Mouse (Mus musculus) CH12.LX (cell line): ENCODE measurements around the gene Tmem207. TPM values are rescaled to one million over a fixed set of nuclear protein-coding genes. Genes with fewer than 3 reads are reported as not detected.
A peak's percentile ranks its signal among the peaks of the same experiment; 100 is the strongest.

ENCODE experiments used
- DNase-seq: peaks from one replicate; pipeline ENCODE4 v3.0.0-alpha.2; 2013; ENCODE audit errors: extremely low read depth
- H3K27ac ChIP-seq: 2 replicates; pipeline ENCODE4 v1.5.1; 2012; ENCODE audit warnings: low read depth, mild to moderate bottlenecking, control low read depth, moderate library complexity; ENCODE audit not compliant: insufficient read depth
- H3K27me3 ChIP-seq: replicated peaks from 2 replicates; pipeline ENCODE3; 2012; ENCODE audit warnings: inconsistent platforms
- H3K36me3 ChIP-seq, 2 experiments: replicated peaks in 1 of 2; 2 replicates each; pipeline versions ENCODE3 to v1.6.1; 2012; ENCODE audit warnings: inconsistent platforms in 1 of 2, low read length in 1 of 2, mild to moderate bottlenecking in 1 of 2, mixed read lengths in 1 of 2, moderate library complexity in 1 of 2; ENCODE audit not compliant: control insufficient read depth in 1 of 2, insufficient read depth in 1 of 2
- H3K4me1 ChIP-seq, 2 experiments: 2 replicates each; pipeline ENCODE4 v1.6.1; 2012; ENCODE audit warnings: inconsistent platforms in 1 of 2, moderate library complexity in 1 of 2; ENCODE audit not compliant: insufficient read depth in 2 of 2, control insufficient read depth in 1 of 2
- H3K4me2 ChIP-seq: 2 replicates; pipeline ENCODE4 v1.6.1; 2012; ENCODE audit warnings: low read depth, mild to moderate bottlenecking, control low read depth; ENCODE audit not compliant: poor library complexity, insufficient read depth, severe bottlenecking
- H3K4me3 ChIP-seq, 3 experiments: fragments of 150-350 bp in 1 of 3; sonication (generic) in 1 of 3; replicated peaks in 1 of 3; 2 replicates each; pipeline versions ENCODE3 to v1.5.1; 2011 to 2012; ENCODE audit warnings: low read depth in 2 of 3, low read length in 2 of 3, mild to moderate bottlenecking in 2 of 3, moderate library complexity in 2 of 3, control low read depth in 1 of 3, improper control_type of control experiment in 1 of 3, inconsistent platforms in 1 of 3, mixed read lengths in 1 of 3; ENCODE audit not compliant: poor library complexity in 1 of 3
- H3K79me2 ChIP-seq: replicated peaks from 2 replicates; pipeline ENCODE4 v1.6.1; 2012; ENCODE audit warnings: mild to moderate bottlenecking, moderate library complexity; ENCODE audit not compliant: control insufficient read depth, poor library complexity, insufficient read depth, severe bottlenecking; ENCODE audit errors: extremely low read depth
- H3K9ac ChIP-seq: 2 replicates; pipeline ENCODE4 v1.6.1; 2012; ENCODE audit warnings: low read depth, mild to moderate bottlenecking, control low read depth, moderate library complexity; ENCODE audit not compliant: insufficient read depth
- H3K9me3 ChIP-seq: replicated peaks from 2 replicates; pipeline ENCODE3; 2012; ENCODE audit warnings: low read length, inconsistent platforms, mixed read lengths
- CHD1 ChIP-seq: IDR thresholded peaks from 2 replicates; pipeline ENCODE4 v1.6.1; 2012; ENCODE audit warnings: low read depth, low read length, improper control_type of control experiment, inconsistent platforms
- ELF1 ChIP-seq: IDR thresholded peaks from 2 replicates; pipeline ENCODE4 v1.6.1; 2014; ENCODE audit warnings: low read depth, mild to moderate bottlenecking, inconsistent platforms, low read length, improper control_type of control experiment
- ETS1 ChIP-seq: conservative IDR thresholded peaks from 2 replicates; pipeline ENCODE4 v1.6.1; 2012; ENCODE audit warnings: low read depth, mild to moderate bottlenecking, inconsistent platforms, low read length, improper control_type of control experiment, moderate library complexity
- GABPA ChIP-seq: IDR thresholded peaks from 2 replicates; pipeline ENCODE4 v1.6.1; 2012; ENCODE audit warnings: low read depth, low read length, improper control_type of control experiment, inconsistent platforms; ENCODE audit not compliant: insufficient replicate concordance
- HCFC1 ChIP-seq: IDR thresholded peaks from 2 replicates; pipeline ENCODE4 v1.6.1; 2012; ENCODE audit warnings: low read depth, mild to moderate bottlenecking, inconsistent platforms, low read length, improper control_type of control experiment
- IRF4 ChIP-seq: IDR thresholded peaks from 2 replicates; pipeline ENCODE4 v1.6.1; 2014; ENCODE audit warnings: low read depth, mild to moderate bottlenecking, inconsistent platforms, low read length, improper control_type of control experiment
- JUN ChIP-seq: IDR thresholded peaks from 2 replicates; pipeline ENCODE4 v1.6.1; 2011; ENCODE audit warnings: low read depth, mild to moderate bottlenecking, low read length, improper control_type of control experiment, moderate library complexity; ENCODE audit not compliant: insufficient read depth
- MAFK ChIP-seq: IDR thresholded peaks from 2 replicates; pipeline ENCODE4 v1.6.1; 2011; ENCODE audit warnings: low read length, improper control_type of control experiment; ENCODE audit not compliant: insufficient replicate concordance
- MAZ ChIP-seq: IDR thresholded peaks from 2 replicates; pipeline ENCODE4 v1.6.1; 2012; ENCODE audit warnings: low read depth, mild to moderate bottlenecking, inconsistent platforms, low read length, improper control_type of control experiment, moderate library complexity
- MXI1 ChIP-seq: IDR thresholded peaks from 2 replicates; pipeline ENCODE4 v1.6.1; 2011; ENCODE audit warnings: mild to moderate bottlenecking, low read depth, low read length, improper control_type of control experiment
- NELFE ChIP-seq: IDR thresholded peaks from 2 replicates; pipeline ENCODE4 v1.6.1; 2011; ENCODE audit warnings: low read depth, low read length, improper control_type of control experiment
- NRF1 ChIP-seq: IDR thresholded peaks from 2 replicates; pipeline ENCODE4 v1.6.1; 2014; ENCODE audit warnings: low read depth, mild to moderate bottlenecking, inconsistent platforms, low read length, improper control_type of control experiment, moderate library complexity
- POLR2A ChIP-seq: IDR thresholded peaks from 2 replicates; pipeline ENCODE4 v1.6.1; 2011; ENCODE audit warnings: low read depth, mild to moderate bottlenecking, improper control_type of control experiment, low read length
- POLR2AphosphoS2 ChIP-seq: IDR thresholded peaks from 2 replicates; pipeline ENCODE4 v1.6.1; 2011; ENCODE audit warnings: low read depth, low read length, improper control_type of control experiment
- RCOR1 ChIP-seq: conservative IDR thresholded peaks from 2 replicates; pipeline ENCODE4 v1.6.1; 2012; ENCODE audit warnings: low read depth, mild to moderate bottlenecking, inconsistent platforms, low read length, improper control_type of control experiment
- SMC3 ChIP-seq: IDR thresholded peaks from 2 replicates; pipeline ENCODE4 v1.6.1; 2011; ENCODE audit warnings: low read depth, low read length, improper control_type of control experiment
- UBTF ChIP-seq: IDR thresholded peaks from 2 replicates; pipeline ENCODE4 v1.6.1; 2012; ENCODE audit warnings: low read depth, mild to moderate bottlenecking, inconsistent platforms, low read length, improper control_type of control experiment, moderate library complexity
- USF1 ChIP-seq: IDR thresholded peaks from 2 replicates; pipeline ENCODE4 v1.6.1; 2014; ENCODE audit warnings: low read depth, mild to moderate bottlenecking, inconsistent platforms, low read length, improper control_type of control experiment
- ZC3H11A ChIP-seq: IDR thresholded peaks from 2 replicates; pipeline ENCODE4 v1.6.1; 2012; ENCODE audit warnings: low read depth, mild to moderate bottlenecking, inconsistent platforms, low read length, improper control_type of control experiment
- ZMIZ1 ChIP-seq: IDR thresholded peaks from 2 replicates; pipeline ENCODE4 v1.6.1; 2012; ENCODE audit warnings: low read depth, mild to moderate bottlenecking, inconsistent platforms, low read length, improper control_type of control experiment
- ZNF384 ChIP-seq: IDR thresholded peaks from 2 replicates; pipeline ENCODE4 v1.6.1; 2012; ENCODE audit warnings: low read depth, low read length, improper control_type of control experiment, inconsistent platforms
- dilution Hi-C: fragments of 300-500 bp; cut with MboI; formaldehyde crosslinking; loops from 2 replicates; pipeline ENCODE4 v1.14.3; 2020; ENCODE audit warnings: low sequenced_read_pairs; ENCODE audit not compliant: extremely low pct_unique_long_range_greater_than_20kb, extremely low pct_ligation_motif_present
- in situ Hi-C: fragments of 300-500 bp; cut with MboI; formaldehyde crosslinking; loops from 3 replicates; pipeline ENCODE4 v1.14.3; 2019; ENCODE audit warnings: low sequenced_read_pairs, low pct_ligation_motif_present, low pct_unique_long_range_greater_than_20kb, mixed read lengths
- polyA plus RNA-seq: library from polyadenylated mRNA; unstranded; fragments of >175 nt; gene quantifications from 2 replicates; pipeline ENCODE4 v1.2.1, GENCODE M21; 2012; ENCODE audit warnings: low read depth; ENCODE audit not compliant: insufficient read length
- total RNA-seq, 2 experiments: library from RNA; depleted of rRNA; stranded (reverse); fragments of 300-350 nt in 1 of 2; fragments of >200 nt in 1 of 2; gene quantifications; 2 replicates each; pipeline ENCODE4 v1.2.3; 2012 to 2014

Gene Tmem207
- total and polyA plus RNA-seq, 3 experiments: not detected

GRCm38 (mm10) chr16:26495721-26496120 lies 30.8 kb downstream of the Tmem207 start (continued):
- TF ChIP-seq ZMIZ1 (no peak), UBTF (no peak)

- dilution Hi-C loops (no loop called here), in situ Hi-C loops (no loop called here)
- TF ChIP-seq ZC3H11A (no peak), NRF1 (no peak), ZNF384 (no peak), POLR2A (no peak), CHD1 (no peak), HCFC1 (no peak), MAFK (no peak), RCOR1 (no peak), POLR2AphosphoS2 (no peak), IRF4 (no peak), JUN (no peak), MAZ (no peak), ELF1 (no peak), MXI1 (no peak), ETS1 (no peak), USF1 (no peak)
- H3K4me3 ChIP-seq: no peak overlapping the region
- no peak overlapping the region for H3K27ac ChIP-seq
- H3K4me1 ChIP-seq: 0 out of 4 replicates have a peak, but pooled peaks cover 0 to 3% of the 10 kb centered on the region in 2 experiments
- no peaks in the 10 kb centered on the region for H3K36me3 ChIP-seq
- DNase-seq: no peak
- no peak overlapping the region for H3K4me2 ChIP-seq
- H3K27me3 ChIP-seq: no peaks in the 10 kb centered on the region
- H3K79me2 ChIP-seq: no peaks in the 10 kb centered on the region
- no peak overlapping the region for H3K9ac ChIP-seq
- H3K9me3 ChIP-seq: no peaks in the 10 kb centered on the region
Observed at GRCm38 (mm10) chr16:26471254-26471653, 55.3 kb downstream of the Tmem207 start.

- Histone ChIP-seq H3K36me3 (no peaks in the 10 kb centered on the region), H3K9ac (no peak overlapping the region), H3K4me1 (0 out of 4 replicates have a peak, but pooled peaks cover 0 to 3% of the 10 kb centered on the region in 2 experiments), H3K27ac (no peak overlapping the region), H3K79me2 (no peaks in the 10 kb centered on the region), H3K4me2 (no peak overlapping the region), H3K4me3 (no peak overlapping the region), H3K27me3 (no peaks in the 10 kb centered on the region), H3K9me3 (peaks cover 2% of the 10 kb centered on the region)
- dilution Hi-C loops (no loop called here), in situ Hi-C loops (no loop called here)
- TF ChIP-seq GABPA (no peak), NELFE (no peak), ZNF384 (peak; percentile 59), SMC3 (no peak)
- DNase-seq: no peak
Observed at GRCm38 (mm10) chr16:26466535-26466934, 60.0 kb downstream of the Tmem207 start.
